Mouse (Mus musculus) forebrain, embryonic 14.5 days (tissue): Measurements from ENCODE around the gene Cfap77. TPM values are rescaled to one million over a fixed set of nuclear protein-coding genes. Genes with fewer than 3 reads are reported as not detected.
A peak's percentile ranks its signal among the peaks of the same experiment; 100 is the strongest.

Experiments
- ATAC-seq: fragments of 200-750 bp; cut with Nextera tagmentation; 2 replicates; pipeline ENCODE4 v1.8.0; 2017; ENCODE audit warnings: mild to moderate bottlenecking, moderate library complexity
- DNase-seq: peaks from one replicate; pipeline ENCODE4 v3.0.0-alpha.2; 2015; ENCODE audit warnings: low spot score
- H3K27ac ChIP-seq: fragments of 300-500 bp; sonication (generic); 2 replicates; pipeline ENCODE4 v1.5.1; 2014; ENCODE audit warnings: low read depth, mild to moderate bottlenecking, control low read depth, low read length, moderate library complexity
- H3K27me3 ChIP-seq: fragments of 300-500 bp; sonication (generic); replicated peaks from 2 replicates; pipeline ENCODE4 v1.6.1; 2014; ENCODE audit warnings: low read length, control low read depth, mixed read lengths; ENCODE audit not compliant: control insufficient read depth, insufficient read depth
- H3K36me3 ChIP-seq: fragments of 300-500 bp; sonication (generic); 2 replicates; pipeline ENCODE4 v1.6.1; 2014; ENCODE audit warnings: low read length, control low read depth; ENCODE audit not compliant: control insufficient read depth, insufficient read depth
- H3K4me1 ChIP-seq: fragments of 300-500 bp; sonication (generic); 2 replicates; pipeline ENCODE4 v1.6.1; 2014; ENCODE audit warnings: antibody characterized with exemption, low read length, control low read depth; ENCODE audit not compliant: control insufficient read depth, insufficient read depth
- H3K4me2 ChIP-seq: fragments of 300-500 bp; sonication (generic); 2 replicates; pipeline ENCODE4 v1.6.1; 2014; ENCODE audit warnings: mild to moderate bottlenecking, control low read depth, low read length
- H3K4me3 ChIP-seq: fragments of 300-500 bp; sonication (generic); 2 replicates; pipeline ENCODE4 v1.5.1; 2014; ENCODE audit warnings: low read depth, low read length, control low read depth
- H3K9ac ChIP-seq: fragments of 300-500 bp; sonication (generic); 2 replicates; pipeline ENCODE4 v1.6.1; 2014; ENCODE audit warnings: mild to moderate bottlenecking, low read length, control low read depth, moderate library complexity
- H3K9me3 ChIP-seq: fragments of 300-500 bp; sonication (generic); replicated peaks from 2 replicates; pipeline ENCODE4 v1.6.1; 2016; ENCODE audit warnings: low read length, control low read depth, mixed read lengths; ENCODE audit not compliant: control insufficient read depth
- WGBS: fragments of 180-500 bp; shearing (Covaris S2); extraction: QIAGEN DNeasy Blood & Tissue Kit; methylation state at CpG from one replicate; pipeline ENCODE4 v1.1.7; 2014; 5-methylcytosine and 5-hydroxymethylcytosine counted together
- polyA plus RNA-seq: library from polyadenylated mRNA; unstranded; fragments of >200 nt; fragmentation: Nextera tagmentation; extraction: Ambion mirVana; gene quantifications from 2 replicates; pipeline ENCODE4 v1.2.1, GENCODE M21; 2014

Gene Cfap77
- polyA plus RNA-seq, 1 experiment from 2014 or later, result 0.11 TPM

DNA sequence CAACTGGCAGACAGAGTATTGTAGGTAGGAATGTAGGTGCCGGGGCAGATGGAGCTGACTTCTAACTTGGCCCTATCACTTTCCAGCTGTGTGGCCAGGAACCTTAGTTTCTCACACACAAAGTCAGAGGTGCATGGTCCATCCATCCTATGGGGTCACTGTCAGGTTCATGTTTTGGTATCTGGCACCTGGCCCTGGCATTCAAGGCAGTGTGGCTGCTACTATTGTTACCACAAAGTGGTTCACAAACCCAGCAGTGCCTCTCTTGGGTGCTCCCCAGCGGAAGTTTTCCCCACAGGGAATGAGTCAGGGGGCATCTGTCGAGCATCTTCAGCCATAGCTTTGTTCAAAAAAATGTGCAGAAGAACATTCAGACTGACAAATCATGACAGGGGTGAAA, 108.6 kb downstream of the Cfap77 start:
- DNase-seq, result no peak
- no peaks in the 10 kb centered on the region for H3K36me3 ChIP-seq
- ATAC-seq, result no peak
- no peak overlapping the region for H3K4me2 ChIP-seq
- H3K4me1 ChIP-seq, result peaks cover 24% of the 10 kb centered on the region
- H3K27me3 ChIP-seq, result 0 out of 2 replicates have a peak, but pooled peaks cover 3% of the 10 kb centered on the region
- no peak overlapping the region for H3K4me3 ChIP-seq
- 84% methylated on average over 3 of the region's 3 CpGs for WGBS
- no peaks in the 10 kb centered on the region for H3K9me3 ChIP-seq
- no peak overlapping the region for H3K9ac ChIP-seq
- no peak overlapping the region for H3K27ac ChIP-seq

DNA sequence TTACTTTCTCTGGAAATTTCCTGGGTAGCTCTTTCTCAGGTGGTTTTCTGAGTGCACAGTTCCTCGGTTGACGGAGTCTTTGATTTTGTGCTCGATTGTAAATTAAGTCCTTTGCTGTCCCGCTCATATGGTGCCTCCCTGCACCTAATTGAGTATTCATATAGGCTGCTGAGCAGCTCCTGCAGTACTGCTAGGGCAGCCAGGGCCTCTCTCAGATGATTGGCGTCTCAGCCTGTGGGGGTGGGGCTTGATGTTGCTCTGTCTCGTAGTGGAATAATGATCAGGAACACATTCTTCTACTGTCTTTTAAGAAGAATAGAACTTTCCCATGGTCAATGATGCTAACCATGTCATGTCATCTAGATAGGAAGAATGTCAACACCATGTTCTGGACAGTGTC, 109.5 kb downstream of the Cfap77 start:
- WGBS, result 16% methylated on average over 6 of the region's 6 CpGs
- Histone ChIP-seq H3K4me1 (peaks cover 24% of the 10 kb centered on the region), H3K4me3 (no peak overlapping the region), H3K9me3 (no peaks in the 10 kb centered on the region), H3K27me3 (0 out of 2 replicates have a peak, but pooled peaks cover 3% of the 10 kb centered on the region), H3K9ac (no peak overlapping the region), H3K27ac (no peak overlapping the region), H3K36me3 (no peaks in the 10 kb centered on the region), H3K4me2 (no peak overlapping the region)
- no peak for ATAC-seq
- peak; percentile 52 for DNase-seq

DNA sequence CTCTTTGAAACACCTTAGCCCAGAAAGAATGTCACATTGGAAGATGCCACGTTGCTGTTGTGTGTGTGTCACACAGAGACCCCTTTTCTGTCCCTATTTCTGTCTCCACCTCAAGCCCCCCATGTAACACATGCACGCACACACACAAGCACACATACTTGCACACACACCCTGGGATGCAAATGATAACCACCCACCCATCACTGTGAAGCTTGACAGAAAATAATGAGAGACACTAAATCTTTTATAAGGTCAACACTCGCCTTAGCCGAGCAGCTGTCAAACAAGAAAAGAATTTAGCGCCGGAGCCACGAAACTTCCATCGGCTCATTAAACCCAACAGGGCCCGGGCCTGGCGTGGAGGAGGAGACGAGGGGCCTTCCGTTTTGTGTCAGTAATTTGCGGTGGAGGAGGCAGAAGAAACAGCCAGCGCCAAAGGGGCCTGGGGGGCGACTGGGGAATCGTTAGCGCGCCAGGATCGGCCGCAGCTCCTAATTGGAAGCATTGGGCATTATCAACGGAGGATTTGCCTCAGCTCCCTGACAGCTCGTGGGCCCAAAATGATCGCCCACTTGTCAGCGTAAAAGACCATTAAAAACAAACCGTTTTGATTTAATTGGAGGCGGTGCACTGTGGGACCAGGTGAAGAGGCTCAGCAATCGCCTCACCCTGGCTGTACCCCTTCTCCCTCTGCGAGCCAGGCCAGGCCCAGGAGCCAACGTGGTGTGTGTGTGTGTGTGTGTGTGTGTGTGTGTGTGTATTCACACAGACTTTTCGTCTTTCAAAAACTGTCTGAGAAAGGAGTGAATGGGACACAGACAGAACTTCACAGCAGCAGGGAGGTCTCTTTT, 111.0 kb downstream of the Cfap77 start:
- Histone ChIP-seq H3K4me3 (no peak overlapping the region), H3K4me2 (peak overlapping the region; percentile 30), H3K27ac (peak overlapping the region; percentile 48), H3K9me3 (no peaks in the 10 kb centered on the region), H3K36me3 (no peaks in the 10 kb centered on the region), H3K27me3 (0 out of 2 replicates have a peak, but pooled peaks cover 3% of the 10 kb centered on the region), H3K9ac (no peak overlapping the region), H3K4me1 (peaks cover 24% of the 10 kb centered on the region)
- DNase-seq, result peak; percentile 83
- WGBS, result 5% methylated on average over 30 of the region's 30 CpGs
- peak; percentile 76 for ATAC-seq

DNA sequence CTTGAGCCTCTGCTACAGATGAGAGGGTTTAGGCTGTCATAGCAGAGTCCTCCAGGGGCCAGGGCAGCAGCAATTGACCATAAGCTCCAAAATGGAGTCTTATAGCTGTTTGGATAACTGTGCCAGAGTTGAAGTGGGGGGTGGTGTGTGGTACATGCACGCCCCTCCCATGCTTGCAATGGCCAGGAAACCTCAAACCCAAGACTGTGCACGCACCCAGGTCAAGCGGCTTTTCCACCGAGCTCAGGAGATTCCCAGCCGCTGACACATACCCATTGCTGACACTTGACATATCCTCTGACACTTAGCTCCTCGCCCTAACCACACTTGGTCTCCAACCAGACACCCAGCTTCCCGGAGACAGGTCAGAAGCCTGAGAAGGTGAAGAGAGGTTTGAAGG, 115.9 kb downstream of the Cfap77 start:
- ATAC-seq (no peak), DNase-seq (no peak)
- no peak overlapping the region for H3K9ac ChIP-seq
- H3K4me2 ChIP-seq, result no peak overlapping the region
- no peaks in the 10 kb centered on the region for H3K27me3 ChIP-seq
- H3K4me1 ChIP-seq, result peaks cover 4% of the 10 kb centered on the region
- no peak overlapping the region for H3K27ac ChIP-seq
- 85% methylated on average over 7 of the region's 7 CpGs for WGBS
- H3K4me3 ChIP-seq, result no peak overlapping the region
- H3K36me3 ChIP-seq, result no peaks in the 10 kb centered on the region
- no peaks in the 10 kb centered on the region for H3K9me3 ChIP-seq

DNA sequence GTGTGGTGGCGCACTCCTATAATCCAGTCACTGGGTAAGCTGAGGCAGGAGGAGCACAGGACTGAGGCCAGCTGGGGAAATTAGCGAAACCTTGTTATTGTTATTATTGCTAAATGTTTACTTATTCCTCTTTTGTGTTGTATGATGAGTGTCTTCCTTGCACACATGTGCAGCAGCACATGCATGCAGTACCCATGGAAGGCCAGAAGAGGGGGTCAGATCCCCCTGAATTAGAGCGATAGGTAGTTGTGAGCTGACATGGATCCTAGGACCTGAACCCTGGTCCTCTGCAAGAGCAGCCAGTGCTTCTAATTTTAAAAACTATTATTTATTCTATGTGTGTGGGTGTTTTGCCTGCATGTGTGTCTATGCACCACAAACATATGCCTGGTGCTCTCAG, 124.3 kb downstream of the Cfap77 start:
- no peak for DNase-seq
- H3K36me3 ChIP-seq, result no peaks in the 10 kb centered on the region
- no peak overlapping the region for H3K27ac ChIP-seq
- no peaks in the 10 kb centered on the region for H3K4me1 ChIP-seq
- WGBS, result 96% methylated on average over 3 of the region's 3 CpGs
- no peak for ATAC-seq
- no peak overlapping the region for H3K9ac ChIP-seq
- H3K4me3 ChIP-seq, result no peak overlapping the region
- peaks cover 5% of the 10 kb centered on the region; the same call in 1 of the 2 replicates for H3K27me3 ChIP-seq
- H3K4me2 ChIP-seq, result no peak overlapping the region
- no peaks in the 10 kb centered on the region for H3K9me3 ChIP-seq

DNA sequence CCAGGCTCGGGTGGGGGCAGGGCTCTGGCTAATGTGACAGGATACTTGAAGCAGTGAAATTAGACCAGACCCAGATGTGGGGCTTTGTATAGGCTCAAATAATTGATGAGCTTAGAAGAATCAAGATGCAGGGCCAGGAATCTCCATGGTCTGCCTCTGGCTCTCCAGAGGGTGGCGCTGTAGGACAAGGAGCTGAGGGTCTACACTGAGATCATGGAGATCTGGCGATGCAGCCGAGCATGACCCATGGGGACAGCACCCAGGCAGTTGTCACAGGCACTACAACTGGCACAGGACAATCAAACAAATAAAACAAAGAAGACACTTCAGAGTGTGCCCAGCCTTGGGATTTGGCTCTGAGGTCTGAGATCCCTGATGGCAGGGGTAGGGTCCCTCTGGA, 131.0 kb downstream of the Cfap77 start:
- ATAC-seq, result peak; percentile 75
- Histone ChIP-seq H3K9me3 (no peaks in the 10 kb centered on the region), H3K4me3 (no peak overlapping the region), H3K27me3 (peaks cover 62% of the 10 kb centered on the region), H3K4me1 (no peaks in the 10 kb centered on the region), H3K36me3 (no peaks in the 10 kb centered on the region), H3K27ac (no peak overlapping the region), H3K4me2 (no peak overlapping the region), H3K9ac (no peak overlapping the region)
- under 1% methylated on average over 4 of the region's 4 CpGs for WGBS
- peak; percentile 79 for DNase-seq

DNA sequence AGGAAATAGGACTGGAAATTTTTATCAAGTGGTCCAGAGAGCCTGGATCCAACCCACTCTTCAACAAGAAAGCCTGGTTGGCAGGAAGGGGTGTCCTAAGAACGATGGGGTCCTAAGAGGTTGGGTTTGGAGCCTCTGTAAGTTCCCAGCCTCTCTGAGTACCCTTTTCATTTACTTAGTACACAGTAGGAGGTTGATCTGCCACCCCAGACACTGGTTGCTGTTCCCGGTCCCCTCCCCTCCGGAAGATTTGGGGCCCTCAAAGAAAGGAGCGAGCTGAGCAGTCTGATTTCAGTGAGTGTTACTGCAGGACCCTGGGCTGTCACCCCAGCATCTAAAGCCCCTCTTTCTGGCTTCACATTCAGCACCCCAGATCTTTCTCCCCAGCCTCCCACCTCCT, 135.9 kb downstream of the Cfap77 start:
- no peak overlapping the region for H3K4me2 ChIP-seq
- no peak overlapping the region for H3K27ac ChIP-seq
- H3K9me3 ChIP-seq, result no peaks in the 10 kb centered on the region
- no peak for ATAC-seq
- H3K4me1 ChIP-seq, result no peaks in the 10 kb centered on the region; the same call in 1 of the 2 replicates
- no peaks in the 10 kb centered on the region for H3K36me3 ChIP-seq
- DNase-seq, result no peak
- peaks cover 95% of the 10 kb centered on the region for H3K27me3 ChIP-seq
- no peak overlapping the region for H3K9ac ChIP-seq
- 0% methylated on average over 4 of the region's 4 CpGs for WGBS
- H3K4me3 ChIP-seq, result no peak overlapping the region

DNA sequence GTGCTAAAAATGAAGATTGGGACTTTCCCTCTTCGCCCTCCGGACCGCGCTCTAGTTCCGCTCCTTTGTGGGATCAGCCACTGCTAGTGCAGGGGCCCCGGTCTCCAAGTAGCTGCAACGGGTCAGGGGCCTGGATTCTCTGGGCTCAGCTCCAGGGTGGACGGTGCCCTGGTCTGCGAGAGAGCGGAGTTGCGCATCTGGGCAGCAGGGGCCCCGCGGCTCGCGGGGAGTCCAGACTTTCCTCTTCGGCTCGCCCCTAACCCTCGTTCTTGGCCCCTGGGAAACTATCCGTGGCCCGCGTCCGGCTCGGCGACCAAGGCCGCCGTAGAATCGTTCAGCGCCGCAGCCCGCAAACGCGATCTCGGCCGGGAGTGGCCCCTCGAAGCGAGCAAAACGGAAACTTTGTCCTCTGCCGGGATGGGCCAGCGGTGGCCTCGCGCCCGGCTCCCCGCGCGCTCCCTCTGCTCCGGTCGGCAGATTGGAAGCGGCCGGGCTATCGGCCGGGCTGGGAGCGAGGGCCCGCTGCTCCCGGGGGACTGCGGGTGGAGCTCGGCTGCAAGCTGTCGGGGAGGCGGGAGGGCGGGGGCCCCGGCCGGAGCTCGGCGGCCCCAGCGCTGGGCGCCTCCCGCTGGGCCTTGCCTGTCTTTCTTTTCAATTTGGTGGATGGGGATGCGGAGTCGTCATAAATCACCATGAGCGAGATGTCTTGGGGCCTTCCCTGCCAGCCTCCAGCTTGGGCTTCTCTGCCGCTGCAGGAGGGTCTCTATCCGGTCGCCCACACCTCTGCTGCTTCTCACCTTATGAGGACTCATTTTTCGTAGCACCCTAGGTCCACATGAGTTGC, 137.1 kb downstream of the Cfap77 start:
- no peak overlapping the region for H3K4me2 ChIP-seq
- no peak overlapping the region for H3K27ac ChIP-seq
- 0 out of 2 replicates have a peak overlapping the region, but pooled peaks have one; percentile 1 for H3K4me3 ChIP-seq
- H3K9me3 ChIP-seq, result no peaks in the 10 kb centered on the region
- H3K36me3 ChIP-seq, result no peaks in the 10 kb centered on the region
- DNase-seq (no peak), ATAC-seq (no peak)
- H3K9ac ChIP-seq, result no peak overlapping the region
- peaks cover 96% of the 10 kb centered on the region for H3K27me3 ChIP-seq
- H3K4me1 ChIP-seq, result no peaks in the 10 kb centered on the region; the same call in 1 of the 2 replicates
- WGBS, result 1% methylated on average over 64 of the region's 73 CpGs
